Mouse (Mus musculus) liver, adult 2 months (tissue): ENCODE data around the gene Diexf.

ENCODE experiments used
- CTCF ChIP-seq: fragments of 200-500 bp; IDR thresholded peaks from 2 replicates; pipeline ENCODE4 v1.5.1; 2011; ENCODE audit warnings: low read depth, low read length, control low read depth
- POLR2A ChIP-seq: fragments of 200-500 bp; IDR thresholded peaks from 2 replicates; pipeline ENCODE4 v1.6.1; 2011; ENCODE audit warnings: low read length, control low read depth; ENCODE audit not compliant: insufficient read depth; ENCODE audit errors: extremely low read depth

DNA sequence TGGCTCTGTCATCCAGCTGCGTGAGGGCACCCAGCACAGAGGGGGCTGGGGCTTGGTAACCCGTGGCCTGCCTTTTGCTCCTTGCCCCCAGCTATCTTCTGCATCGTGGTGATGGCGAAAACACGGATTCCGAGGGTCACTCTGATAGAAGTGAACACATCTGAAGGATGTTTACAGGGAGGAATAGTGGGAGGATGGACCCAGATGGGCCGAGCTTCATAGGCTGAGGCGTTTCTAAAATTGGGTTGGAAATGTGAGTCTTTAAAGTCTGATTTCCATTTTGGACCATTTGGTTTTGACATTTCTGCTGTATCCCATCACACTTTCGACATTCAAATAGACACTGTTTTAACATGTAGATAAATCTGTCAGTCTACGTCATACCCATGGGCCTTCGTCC is 39.2 kb downstream of the Diexf start:
- TF ChIP-seq CTCF (no peak), POLR2A (no peak)
